Mouse (Mus musculus) brain, embryonic 14.5 days (tissue): Measurements from ENCODE around the gene Calm3.

ENCODE experiments used
- CTCF ChIP-seq: fragments of 200-500 bp; IDR thresholded peaks from 2 replicates; pipeline ENCODE4 v1.5.1; 2012; ENCODE audit warnings: inconsistent platforms, mild to moderate bottlenecking, moderate library complexity, borderline replicate concordance; ENCODE audit not compliant: insufficient read depth, insufficient read length; ENCODE audit errors: extremely low read depth
- POLR2A ChIP-seq: fragments of 200-500 bp; IDR thresholded peaks from 2 replicates; pipeline ENCODE4 v1.6.1; 2012; ENCODE audit warnings: mild to moderate bottlenecking, inconsistent platforms, borderline replicate concordance; ENCODE audit not compliant: poor library complexity, insufficient read depth, insufficient read length, severe bottlenecking; ENCODE audit errors: extremely low read depth

DNA sequence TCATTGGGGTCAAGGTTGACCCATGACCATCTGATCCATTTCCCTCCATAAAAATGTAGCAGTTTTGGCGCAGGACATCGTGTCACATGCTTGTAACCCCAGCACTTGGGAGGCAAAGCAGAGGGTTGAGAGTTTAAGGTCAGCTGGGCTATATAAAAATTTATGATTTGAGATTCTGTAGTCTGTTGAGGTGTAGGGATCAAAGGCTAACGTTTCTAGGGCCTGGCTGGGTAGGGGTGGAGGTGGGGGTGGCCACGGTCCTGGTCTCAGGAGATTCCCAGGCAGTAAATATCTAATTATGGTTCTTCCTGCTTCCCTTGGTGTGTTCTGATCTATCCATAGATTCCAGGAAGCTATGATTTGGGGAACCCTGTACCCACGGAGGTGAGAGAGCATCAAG is 37.8 kb upstream of the Calm3 start:
- no peak for TF ChIP-seq POLR2A
- TF ChIP-seq CTCF, result no peak
